Mouse (Mus musculus) heart, embryonic 16.5 days (tissue): ENCODE results near the gene Hoxb9. TPM values are rescaled to one million over a fixed set of nuclear protein-coding genes. Genes with fewer than 3 reads are reported as not detected.

Experiments
- ATAC-seq: fragments of 200-750 bp; cut with Nextera tagmentation; replicated peaks from 2 replicates; pipeline ENCODE4 v1.8.0; 2017; ENCODE audit warnings: moderate number of reproducible peaks; ENCODE audit not compliant: insufficient read depth, low FRiP score; ENCODE audit errors: extremely low read depth
- H3K27ac ChIP-seq: fragments of 300-500 bp; sonication (generic); 2 replicates; pipeline ENCODE4 v1.5.1; 2014; ENCODE audit warnings: mild to moderate bottlenecking, low read length, control low read depth, moderate library complexity
- H3K27me3 ChIP-seq: fragments of 300-500 bp; sonication (generic); 2 replicates; pipeline ENCODE4 v1.6.1; 2014; ENCODE audit warnings: low read length, mixed read lengths; ENCODE audit not compliant: control insufficient read depth, insufficient read depth
- H3K36me3 ChIP-seq: fragments of 300-500 bp; sonication (generic); 2 replicates; pipeline ENCODE4 v1.6.1; 2014; ENCODE audit not compliant: control insufficient read depth, insufficient read depth
- H3K4me1 ChIP-seq: fragments of 300-500 bp; sonication (generic); 2 replicates; pipeline ENCODE4 v1.6.1; 2014; ENCODE audit warnings: low read length, mixed read lengths; ENCODE audit not compliant: control insufficient read depth, insufficient read depth
- H3K4me2 ChIP-seq: fragments of 300-500 bp; sonication (generic); 2 replicates; pipeline ENCODE4 v1.6.1; 2014; ENCODE audit warnings: low read depth, mild to moderate bottlenecking, control low read depth, low read length
- H3K4me3 ChIP-seq: fragments of 300-500 bp; sonication (generic); 2 replicates; pipeline ENCODE4 v1.5.1; 2014; ENCODE audit warnings: mild to moderate bottlenecking, control low read depth, low read length
- H3K9ac ChIP-seq: fragments of 300-500 bp; sonication (generic); 2 replicates; pipeline ENCODE4 v1.6.1; 2014; ENCODE audit warnings: low read length, control low read depth
- H3K9me3 ChIP-seq: fragments of 300-500 bp; sonication (generic); replicated peaks from 2 replicates; pipeline ENCODE4 v1.6.1; 2016; ENCODE audit warnings: low read length; ENCODE audit not compliant: control insufficient read depth
- WGBS: fragments of 180-500 bp; shearing (Covaris S2); extraction: QIAGEN DNeasy Blood & Tissue Kit; methylation state at CpG from one replicate; pipeline ENCODE4 v1.1.7; 2014; 5-methylcytosine and 5-hydroxymethylcytosine counted together
- polyA plus RNA-seq: library from polyadenylated mRNA; unstranded; fragments of >200 nt; fragmentation: Nextera tagmentation; extraction: Ambion mirVana; gene quantifications from 2 replicates; pipeline ENCODE4 v1.2.1, GENCODE M21; 2015

Hoxb9 gene
- polyA plus RNA-seq, 1 experiment from 2014 or later, result not detected

GRCm38 (mm10) chr11:96294245-96295091 is 23.2 kb downstream of the Hoxb9 start:
- peak overlapping the region; percentile 13; the same call in 1 of the 2 replicates for H3K4me2 ChIP-seq
- no peak overlapping the region for H3K4me3 ChIP-seq
- no peaks in the 10 kb centered on the region for H3K4me1 ChIP-seq
- ATAC-seq, result no peak
- H3K9me3 ChIP-seq, result no peaks in the 10 kb centered on the region
- no peak overlapping the region for H3K9ac ChIP-seq
- WGBS, result 2% methylated on average over 32 of the region's 32 CpGs
- no peaks in the 10 kb centered on the region for H3K36me3 ChIP-seq
- H3K27ac ChIP-seq, result no peak overlapping the region
- H3K27me3 ChIP-seq, result peaks cover 91% of the 10 kb centered on the region

DNA sequence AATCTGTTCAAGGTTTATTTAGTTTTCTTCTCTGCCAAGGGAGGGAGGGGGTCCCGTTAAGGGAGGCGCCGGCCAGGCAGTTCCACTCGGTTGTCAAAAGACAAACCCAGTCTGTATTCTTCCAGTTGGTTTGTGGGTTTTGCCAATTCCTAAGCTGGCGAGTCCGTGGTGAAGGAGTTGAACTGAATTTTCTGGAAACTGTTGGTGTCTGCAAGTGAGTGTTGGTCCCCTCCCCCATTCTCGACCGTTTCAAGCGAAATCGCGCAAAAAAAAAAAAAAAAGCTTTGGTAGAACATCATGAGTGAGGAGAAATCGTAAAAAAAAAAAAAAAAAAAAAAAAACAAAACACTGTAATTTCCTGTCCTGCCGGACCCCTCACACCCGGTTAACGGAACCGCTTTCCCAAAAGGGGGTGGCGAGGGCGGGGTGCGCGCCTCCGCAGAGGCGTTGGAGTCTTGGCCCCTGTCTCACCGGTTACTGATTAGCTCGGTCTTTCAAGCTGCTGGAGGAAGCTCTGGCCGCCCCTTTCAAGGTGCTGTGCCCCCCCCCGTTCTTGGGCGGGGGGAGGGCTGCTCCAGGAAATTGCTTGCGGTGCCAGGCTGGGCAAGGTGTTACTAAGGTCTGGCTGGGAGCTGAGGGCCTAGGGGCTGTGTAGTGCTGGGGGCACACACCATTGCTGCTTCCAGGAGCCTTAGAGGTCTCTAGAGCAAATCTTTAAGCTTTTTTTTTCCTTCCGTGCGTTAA is 24.0 kb downstream of the Hoxb9 start:
- peak overlapping the region; percentile 13; the same call in 1 of the 2 replicates for H3K4me2 ChIP-seq
- ATAC-seq, result no peak

DNA sequence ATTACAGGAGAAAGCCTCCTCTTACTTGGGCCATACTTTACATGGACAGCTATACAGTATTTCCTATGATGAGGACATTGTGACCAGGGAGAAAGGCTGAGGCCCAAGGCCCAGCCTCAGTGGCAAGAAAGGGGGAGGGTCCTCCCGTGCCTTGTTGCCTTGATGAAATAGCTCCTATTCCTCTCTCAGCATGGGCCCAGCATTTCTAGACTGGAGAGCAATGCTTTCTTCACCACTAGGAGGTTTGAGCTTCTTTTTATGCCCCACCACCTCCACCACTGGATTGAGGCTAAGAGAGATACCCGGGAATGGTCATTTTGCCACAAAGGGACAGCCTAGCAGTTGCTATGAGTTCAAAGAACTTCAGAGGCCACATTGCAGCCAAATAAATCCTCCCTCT is 25.7 kb downstream of the Hoxb9 start:
- H3K9ac ChIP-seq, result no peak overlapping the region
- H3K4me2 ChIP-seq, result no peak overlapping the region
- no peak overlapping the region for H3K27ac ChIP-seq
- 10% methylated on average over 2 of the region's 2 CpGs for WGBS
- H3K9me3 ChIP-seq, result no peaks in the 10 kb centered on the region
- H3K27me3 ChIP-seq, result peaks cover 94% of the 10 kb centered on the region
- H3K4me1 ChIP-seq, result no peaks in the 10 kb centered on the region
- no peak overlapping the region for H3K4me3 ChIP-seq
- H3K36me3 ChIP-seq, result no peaks in the 10 kb centered on the region
- ATAC-seq, result no peak

More for the DNA sequence above, 24.0 kb downstream of the Hoxb9 start:
- no peaks in the 10 kb centered on the region for H3K36me3 ChIP-seq
- H3K27ac ChIP-seq, result no peak overlapping the region
- no peak overlapping the region for H3K4me3 ChIP-seq
- peaks cover 91% of the 10 kb centered on the region for H3K27me3 ChIP-seq
- H3K9me3 ChIP-seq, result no peaks in the 10 kb centered on the region
- WGBS, result 3% methylated on average over 30 of the region's 30 CpGs
- no peaks in the 10 kb centered on the region for H3K4me1 ChIP-seq
- H3K9ac ChIP-seq, result no peak overlapping the region

GRCm38 (mm10) chr11:96297428-96297827 is 26.2 kb downstream of the Hoxb9 start:
- no peak overlapping the region for H3K4me2 ChIP-seq
- no peak overlapping the region for H3K9ac ChIP-seq
- no peaks in the 10 kb centered on the region for H3K9me3 ChIP-seq
- H3K4me1 ChIP-seq, result no peaks in the 10 kb centered on the region
- H3K36me3 ChIP-seq, result no peaks in the 10 kb centered on the region
- H3K27me3 ChIP-seq, result peaks cover 94% of the 10 kb centered on the region
- no peak overlapping the region for H3K4me3 ChIP-seq
- H3K27ac ChIP-seq, result no peak overlapping the region
- ATAC-seq, result no peak
- 7% methylated on average over 3 of the region's 3 CpGs for WGBS

DNA sequence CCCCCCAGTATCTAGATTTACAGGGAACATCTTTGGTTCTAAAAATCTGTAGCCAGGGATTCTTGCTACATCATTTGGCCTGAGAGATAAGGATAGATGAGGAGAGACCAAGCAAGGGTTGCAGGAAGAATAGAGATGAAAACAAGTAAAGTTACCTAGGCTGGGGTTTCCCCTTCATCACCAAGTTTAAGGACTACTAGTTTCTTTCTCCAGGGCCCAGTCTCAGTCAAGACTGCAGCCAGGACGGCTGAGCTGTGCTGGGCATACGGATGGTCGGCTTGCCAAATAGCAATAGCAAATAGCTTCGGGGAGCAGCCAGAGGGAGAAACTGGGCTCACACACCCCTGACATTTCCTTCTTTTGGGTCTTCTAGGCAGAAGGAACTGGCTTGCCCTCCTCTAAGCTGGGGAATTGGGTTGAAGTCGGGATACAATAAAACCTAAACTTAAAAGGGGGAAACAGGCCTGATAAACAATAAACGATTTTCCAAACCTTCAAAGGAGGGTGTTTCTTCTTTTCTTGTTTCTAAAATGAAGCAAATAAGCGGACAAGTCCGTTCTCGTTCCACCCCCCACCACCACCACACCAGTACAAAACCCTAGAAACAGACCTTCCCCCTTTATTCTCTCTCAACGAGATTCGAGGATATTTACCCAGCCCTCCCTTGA is 26.8 kb downstream of the Hoxb9 start:
- peaks cover 94% of the 10 kb centered on the region for H3K27me3 ChIP-seq
- H3K27ac ChIP-seq, result no peak overlapping the region
- H3K4me1 ChIP-seq, result no peaks in the 10 kb centered on the region
- H3K4me3 ChIP-seq, result no peak overlapping the region
- H3K9ac ChIP-seq, result no peak overlapping the region
- 13% methylated on average over 11 of the region's 11 CpGs for WGBS
- no peak for ATAC-seq
- no peaks in the 10 kb centered on the region for H3K36me3 ChIP-seq
- H3K4me2 ChIP-seq, result no peak overlapping the region
- no peaks in the 10 kb centered on the region for H3K9me3 ChIP-seq

- Histone ChIP-seq H3K4me2 (peak overlapping the region; percentile 46), H3K4me3 (peak overlapping the region; percentile 34), H3K4me1 (no peaks in the 10 kb centered on the region), H3K9me3 (no peaks in the 10 kb centered on the region), H3K27me3 (peaks cover 95% of the 10 kb centered on the region), H3K9ac (no peak overlapping the region), H3K27ac (no peak overlapping the region), H3K36me3 (no peaks in the 10 kb centered on the region)
- no peak for ATAC-seq
- under 1% methylated on average over 66 of the region's 66 CpGs for WGBS
Measured at GRCm38 (mm10) chr11:96298895-96299667, 27.8 kb downstream of the Hoxb9 start.

DNA sequence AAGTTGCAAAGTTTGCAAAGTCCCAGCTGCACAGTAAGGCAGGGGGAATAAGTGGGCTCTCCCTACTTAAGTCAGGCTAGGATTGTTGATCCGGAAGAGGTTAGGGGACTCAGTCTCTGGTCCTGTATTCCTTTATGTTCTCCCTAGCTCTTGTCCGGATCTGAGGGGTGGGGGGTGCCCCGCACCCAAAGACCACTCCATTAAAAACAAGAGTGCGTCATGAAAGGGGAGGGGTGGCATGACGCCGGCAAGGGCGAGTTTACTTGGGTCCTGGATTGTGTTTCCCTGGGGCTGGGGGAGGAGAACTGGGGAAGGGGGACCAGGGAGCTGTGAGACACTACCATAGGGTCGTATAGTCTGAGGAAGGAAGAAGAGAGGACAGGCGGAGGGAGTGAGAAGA is 28.5 kb downstream of the Hoxb9 start:
- Histone ChIP-seq H3K4me1 (no peaks in the 10 kb centered on the region), H3K27ac (no peak overlapping the region), H3K9ac (no peak overlapping the region), H3K27me3 (peaks cover 95% of the 10 kb centered on the region), H3K4me3 (peak overlapping the region; percentile 34; the same call in 1 of the 2 replicates), H3K4me2 (no peak overlapping the region; the same call in 1 of the 2 replicates), H3K9me3 (no peaks in the 10 kb centered on the region), H3K36me3 (no peaks in the 10 kb centered on the region)
- 2% methylated on average over 9 of the region's 9 CpGs for WGBS
- ATAC-seq, result no peak

DNA sequence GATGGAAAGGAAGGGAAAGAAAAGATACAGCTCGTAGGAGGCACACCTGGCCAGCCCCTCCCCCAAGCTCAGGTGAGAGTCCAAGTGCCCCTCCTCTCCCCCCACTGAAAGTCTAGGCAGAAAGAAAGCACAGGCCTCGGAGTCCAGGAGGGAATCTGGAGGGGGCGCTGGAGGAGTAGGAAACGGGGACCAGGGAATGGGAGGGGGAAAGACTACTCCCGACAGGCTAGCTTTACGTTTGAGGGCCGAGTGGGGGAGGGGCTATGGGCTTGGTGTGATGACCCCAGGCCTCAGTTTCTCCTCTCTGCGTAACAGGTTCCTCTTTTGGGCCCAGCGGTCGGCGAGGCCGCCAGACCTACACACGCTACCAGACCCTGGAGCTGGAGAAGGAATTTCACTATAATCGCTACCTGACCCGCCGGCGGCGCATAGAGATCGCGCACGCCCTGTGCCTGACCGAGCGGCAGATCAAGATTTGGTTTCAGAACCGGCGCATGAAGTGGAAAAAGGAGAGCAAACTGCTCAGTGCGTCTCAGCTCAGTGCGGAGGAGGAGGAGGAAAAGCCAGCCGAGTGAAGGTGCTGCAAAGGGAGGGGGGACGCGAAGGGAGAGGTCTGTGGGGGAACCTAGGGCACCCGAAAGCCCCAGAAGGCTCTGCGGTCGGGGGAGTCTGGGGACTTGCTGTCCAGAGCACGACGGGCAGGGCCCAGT is 29.3 kb downstream of the Hoxb9 start:
- Histone ChIP-seq H3K9ac (no peak overlapping the region), H3K4me3 (peak overlapping the region; percentile 18), H3K4me1 (no peaks in the 10 kb centered on the region), H3K27ac (no peak overlapping the region), H3K4me2 (peak overlapping the region; percentile 35), H3K9me3 (no peaks in the 10 kb centered on the region), H3K27me3 (peaks cover 97% of the 10 kb centered on the region), H3K36me3 (no peaks in the 10 kb centered on the region)
- no peak for ATAC-seq
- WGBS, result 2% methylated on average over 34 of the region's 35 CpGs
